Mouse (Mus musculus) layer of hippocampus, adult 9-10 months (tissue): Measurements from ENCODE around the gene Napsa.
A peak's percentile ranks its signal among the peaks of the same experiment; 100 is the strongest.

Experiments used
- DNase-seq: peaks from one replicate; pipeline ENCODE4 v3.0.0; 2022; ENCODE audit warnings: low spot score

Gene Napsa

GRCm38 (mm10) chr7:44596996-44597538 lies 24.9 kb downstream of the Napsa start:
- DNase-seq: no peak

DNA sequence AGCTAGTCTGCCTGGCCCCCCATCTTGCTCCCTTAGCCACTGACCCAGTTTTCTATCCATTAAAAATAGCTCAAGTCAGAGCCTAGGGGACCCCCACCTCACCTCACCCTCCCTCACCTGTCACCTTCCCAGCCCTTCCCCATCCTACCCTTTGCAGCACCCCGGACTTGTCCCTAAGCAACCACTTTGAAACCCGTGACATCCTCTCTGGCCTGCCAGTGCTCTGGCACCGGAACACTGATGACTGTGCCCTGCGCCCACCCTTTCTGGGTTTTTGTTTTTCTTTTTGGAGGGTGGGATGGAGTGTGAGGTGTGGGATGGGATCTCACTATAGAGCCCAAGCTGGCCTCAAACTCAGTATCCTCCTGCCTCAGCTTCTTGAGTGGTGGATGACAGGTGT lies 25.5 kb downstream of the Napsa start:
- no peak for DNase-seq

GRCm38 (mm10) chr7:44598336-44598735 lies 26.2 kb downstream of the Napsa start:
- no peak for DNase-seq

DNA sequence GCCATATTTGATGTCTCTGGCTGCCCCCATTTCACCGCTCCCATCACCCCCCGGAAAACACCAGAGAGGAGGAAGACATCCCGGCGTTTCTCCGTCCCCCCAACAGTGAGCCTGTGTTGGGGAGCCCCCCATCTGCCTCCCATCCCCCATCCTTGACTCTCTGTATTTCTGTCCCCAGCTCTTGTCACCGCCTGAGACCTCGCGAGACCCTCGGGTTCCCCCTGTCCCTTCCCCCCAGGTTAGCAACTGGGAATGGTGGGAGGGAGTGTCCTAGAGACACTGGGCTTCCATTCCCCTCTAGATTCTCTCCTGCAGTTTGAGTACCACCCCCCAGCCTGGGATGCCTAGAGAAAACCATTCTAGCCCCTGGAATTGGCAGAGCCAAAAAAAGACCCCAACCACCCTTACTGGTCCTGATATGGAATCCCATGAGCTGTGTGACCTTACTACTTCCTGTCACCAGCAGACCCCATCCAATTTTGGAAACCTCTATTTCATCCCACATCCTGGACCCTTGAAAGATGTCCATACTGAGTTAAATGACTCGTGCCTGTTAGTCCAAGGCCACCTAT lies 28.6 kb downstream of the Napsa start:
- DNase-seq: no peak

GRCm38 (mm10) chr7:44601646-44602045 lies 29.5 kb downstream of the Napsa start:
- DNase-seq: no peak

DNA sequence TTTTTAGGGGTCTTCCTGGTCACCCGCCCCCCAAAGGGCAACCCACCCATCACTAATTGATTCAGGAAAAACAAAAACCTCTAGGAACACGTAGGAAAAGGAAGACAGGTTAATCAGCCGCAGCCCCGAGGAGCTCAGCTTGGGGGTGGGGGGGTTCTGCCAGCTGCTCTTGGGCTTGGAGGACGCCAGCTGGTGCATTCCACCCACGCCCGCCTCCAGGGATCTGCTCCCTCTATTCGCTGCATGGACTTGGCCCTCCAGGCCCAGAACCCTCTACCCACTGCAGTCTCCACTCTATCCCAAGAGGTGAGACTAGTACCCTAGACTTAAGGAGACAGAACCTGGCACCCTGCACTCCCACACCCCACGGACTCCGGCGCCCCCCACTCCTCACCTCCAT lies 30.3 kb downstream of the Napsa start:
- peak; percentile 55 for DNase-seq

GRCm38 (mm10) chr7:44603186-44603855 lies 31.1 kb downstream of the Napsa start:
- no peak for DNase-seq

DNA sequence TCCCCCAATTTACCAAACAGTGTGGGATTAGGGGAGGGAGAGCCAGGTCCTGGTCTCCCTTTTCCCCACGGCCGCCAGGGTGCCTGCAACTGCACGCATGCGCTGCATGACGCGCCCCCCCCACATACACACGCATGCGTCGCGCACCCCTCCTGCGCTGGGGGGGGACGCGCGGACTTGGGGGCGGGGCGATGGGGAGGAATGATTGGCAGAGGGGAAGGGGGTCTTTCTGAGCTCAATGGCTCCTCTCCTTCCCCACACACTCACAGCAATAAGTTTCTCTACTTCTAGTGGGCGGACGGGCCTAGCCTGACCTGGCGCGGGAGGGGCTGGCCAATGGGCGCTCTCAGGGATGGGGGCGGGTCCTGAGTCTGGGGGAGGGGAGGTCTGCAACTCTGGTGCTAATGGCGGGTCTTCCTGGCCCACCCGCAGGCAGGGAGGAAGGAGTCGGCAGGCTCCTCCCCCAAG lies 32.0 kb downstream of the Napsa start:
- no peak for DNase-seq

DNA sequence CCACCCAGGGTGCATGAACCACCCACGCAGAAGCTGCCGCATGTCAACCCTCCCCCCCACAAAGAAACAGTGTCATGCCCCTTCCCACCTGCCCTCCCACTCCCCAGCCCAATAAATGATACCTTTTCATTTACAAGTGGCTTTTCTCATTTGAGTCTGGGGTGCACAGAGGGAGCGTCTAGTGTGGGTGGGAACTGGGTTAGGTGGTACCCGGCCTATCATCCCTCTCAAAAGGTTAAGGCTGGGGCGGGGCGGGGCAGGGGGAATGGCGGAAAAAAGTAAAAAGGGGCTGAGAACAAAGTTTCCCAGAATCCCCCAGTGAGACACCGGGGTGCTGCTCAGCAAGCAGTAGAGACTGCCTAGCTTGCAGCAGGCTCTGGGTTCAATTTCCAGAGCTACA lies 32.4 kb downstream of the Napsa start:
- DNase-seq: no peak

DNA sequence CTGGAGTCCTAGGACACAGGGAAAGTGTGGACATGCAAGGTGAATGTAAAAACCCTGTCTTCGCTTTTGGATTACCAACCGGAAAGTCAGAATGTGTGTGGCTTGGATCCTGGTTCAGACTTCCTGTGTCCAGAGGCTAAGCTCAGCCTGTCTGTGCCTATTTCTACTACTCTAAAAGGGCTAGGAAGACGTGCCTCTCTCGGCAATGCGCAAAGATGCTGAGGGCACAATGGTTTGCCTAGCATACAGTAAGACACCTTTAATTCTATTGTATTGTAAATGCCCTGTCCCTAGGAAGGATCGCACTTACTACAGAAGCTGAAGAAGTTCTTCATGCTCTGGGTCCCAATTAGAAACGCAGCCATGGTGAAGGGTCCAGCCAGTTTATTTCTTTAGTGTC lies 33.3 kb downstream of the Napsa start:
- DNase-seq: no peak

- DNase-seq: no peak
Measured at GRCm38 (mm10) chr7:44606171-44606901, 34.2 kb downstream of the Napsa start.

DNA sequence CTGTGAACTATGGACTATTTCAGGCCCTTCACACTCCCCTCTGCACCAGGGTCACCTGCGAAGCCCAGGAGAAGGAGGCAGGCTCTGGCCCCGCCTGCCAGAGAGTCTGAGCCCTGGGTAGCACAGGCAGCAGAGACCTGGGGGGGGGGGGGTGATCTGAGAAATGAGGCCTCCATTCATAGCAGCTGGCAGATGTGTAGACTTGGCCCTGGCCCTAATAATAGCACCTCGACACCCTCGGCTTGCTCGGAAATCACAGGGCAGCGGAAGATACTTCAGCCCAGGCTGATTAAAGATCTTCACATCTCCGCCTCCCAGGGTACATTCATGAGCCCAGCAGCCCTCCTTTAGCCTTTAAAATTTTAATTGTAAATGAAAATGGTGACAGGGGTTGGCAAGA lies 40.0 kb downstream of the Napsa start:
- no peak for DNase-seq

DNA sequence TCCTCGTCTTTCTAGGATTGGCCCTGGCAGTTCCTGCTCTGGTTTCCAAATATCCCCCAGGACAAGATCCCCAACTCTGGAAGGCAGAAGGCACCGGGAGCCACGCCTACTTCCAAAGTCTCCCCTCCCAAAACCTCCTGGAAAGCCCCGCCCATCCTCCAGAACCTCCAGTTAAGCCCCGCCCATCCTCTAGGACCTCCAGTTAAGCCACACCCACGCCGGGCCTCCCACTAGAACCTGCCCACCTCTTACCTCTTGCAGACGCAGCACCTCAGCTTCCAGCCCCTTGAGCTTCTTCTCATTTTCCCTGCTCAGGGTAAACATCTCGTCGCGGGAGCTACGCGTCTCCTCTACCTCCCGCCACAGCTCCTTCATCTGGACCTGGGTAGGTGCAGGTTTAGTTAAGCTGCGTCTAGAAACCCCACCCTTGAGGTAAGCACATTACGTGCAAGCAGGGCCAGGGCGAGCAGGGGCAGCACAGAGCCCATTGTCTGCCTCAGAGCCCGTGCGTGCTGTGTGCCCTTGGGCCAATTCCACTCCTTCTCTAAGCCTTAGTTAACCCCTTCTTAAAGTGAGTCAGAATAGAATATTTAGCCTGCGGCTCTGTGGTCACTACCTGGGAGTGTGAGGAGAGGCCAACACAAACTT lies 42.0 kb downstream of the Napsa start:
- no peak for DNase-seq

- DNase-seq: no peak
Measured at GRCm38 (mm10) chr7:44615309-44615708, 43.1 kb downstream of the Napsa start.

DNA sequence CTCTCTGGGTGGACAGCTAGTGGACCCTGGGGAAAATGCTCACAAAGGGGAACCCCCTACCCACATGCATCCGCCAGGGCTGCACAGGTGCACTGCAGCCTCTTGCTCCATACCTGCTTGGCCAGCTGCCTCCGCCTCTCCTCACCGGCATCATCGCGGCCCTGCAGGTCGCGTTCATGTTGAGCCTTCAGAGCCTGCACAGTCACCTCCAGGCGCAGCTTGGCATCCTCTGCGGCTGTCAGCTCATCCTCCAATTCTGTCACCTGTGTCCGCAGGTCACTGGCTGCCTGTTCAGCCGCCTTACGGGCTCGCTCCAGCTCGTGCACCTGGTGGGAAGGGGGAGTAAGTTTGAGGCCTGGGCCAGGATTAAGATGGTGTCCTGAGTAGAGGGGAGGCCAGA lies 43.8 kb downstream of the Napsa start:
- no peak for DNase-seq

GRCm38 (mm10) chr7:44617059-44617458 lies 44.9 kb downstream of the Napsa start:
- DNase-seq: no peak

DNA sequence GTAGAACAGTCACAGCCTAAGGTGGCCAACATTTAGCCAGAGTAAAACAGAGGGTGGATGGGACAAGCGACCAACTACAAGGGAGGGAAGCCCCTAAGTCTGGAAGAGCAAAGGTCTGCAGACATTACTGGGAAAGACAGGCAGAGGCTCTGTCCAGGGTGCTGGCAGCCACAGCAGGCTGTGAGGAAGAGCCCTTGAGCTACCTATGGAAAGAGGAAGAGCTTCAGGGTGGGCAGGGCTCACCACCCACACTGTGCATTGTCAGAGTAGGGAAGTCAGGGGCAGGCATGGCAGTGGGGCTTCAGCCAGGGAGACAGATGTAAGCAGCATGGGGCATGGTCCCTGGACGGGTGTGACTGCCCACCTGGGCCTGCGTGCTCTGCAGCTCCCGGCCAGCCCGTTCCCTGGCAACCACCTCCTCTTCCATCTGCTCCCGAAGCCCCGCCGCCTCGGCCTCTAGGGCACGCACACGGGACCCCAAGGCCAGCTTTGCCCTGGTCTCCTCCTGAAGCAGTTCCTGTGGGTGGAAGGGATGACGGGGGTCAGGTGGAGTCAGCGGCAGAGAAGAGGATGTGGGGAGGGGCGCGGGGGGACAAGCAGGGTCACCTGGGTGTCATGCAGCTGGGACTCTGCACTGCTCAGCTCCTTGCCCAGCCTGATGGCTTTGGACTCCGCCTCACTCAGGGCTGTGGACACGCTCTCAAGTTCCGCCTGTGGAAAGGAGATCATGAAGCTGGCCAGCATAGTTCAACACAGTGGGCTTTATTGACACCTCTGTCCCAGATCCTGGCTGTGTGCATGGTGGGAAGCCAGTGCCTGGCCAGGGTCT lies 51.7 kb downstream of the Napsa start:
- no peak for DNase-seq

DNA sequence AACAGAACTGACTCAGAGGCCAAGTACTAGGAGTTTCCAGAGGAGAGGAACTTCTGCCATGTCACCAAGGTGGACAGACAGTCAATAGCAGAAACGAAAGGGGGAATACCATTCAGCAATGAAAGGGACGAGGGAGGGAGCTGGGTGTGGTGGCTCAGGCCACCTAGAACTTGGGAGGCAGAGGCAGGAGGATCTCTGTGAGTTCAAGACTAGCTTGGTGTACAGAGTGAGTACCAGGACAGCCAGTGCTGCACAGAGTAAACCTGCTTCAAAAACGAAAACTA lies 52.3 kb downstream of the Napsa start:
- DNase-seq: no peak

- DNase-seq: no peak
Measured at GRCm38 (mm10) chr7:44624828-44625227, 52.6 kb downstream of the Napsa start.

- no peak for DNase-seq
Measured at GRCm38 (mm10) chr7:44625241-44626067, 53.3 kb downstream of the Napsa start.

DNA sequence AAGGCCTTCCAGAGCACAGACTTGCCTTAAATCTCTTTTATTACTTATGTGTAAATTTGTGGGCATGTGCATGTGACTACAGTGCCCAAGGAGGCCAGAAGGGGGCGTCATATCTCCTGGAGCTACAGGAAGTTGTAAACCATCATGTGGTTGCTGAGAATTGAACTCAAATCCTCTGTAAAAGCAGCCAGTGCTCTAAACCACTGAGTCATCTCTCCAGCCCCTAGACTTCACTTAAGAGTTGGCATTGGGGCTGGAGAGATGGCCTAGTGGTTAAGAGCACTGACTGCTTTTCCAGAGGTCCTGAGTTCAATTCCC lies 53.8 kb downstream of the Napsa start:
- no peak for DNase-seq
